In the genomic region with DNA sequence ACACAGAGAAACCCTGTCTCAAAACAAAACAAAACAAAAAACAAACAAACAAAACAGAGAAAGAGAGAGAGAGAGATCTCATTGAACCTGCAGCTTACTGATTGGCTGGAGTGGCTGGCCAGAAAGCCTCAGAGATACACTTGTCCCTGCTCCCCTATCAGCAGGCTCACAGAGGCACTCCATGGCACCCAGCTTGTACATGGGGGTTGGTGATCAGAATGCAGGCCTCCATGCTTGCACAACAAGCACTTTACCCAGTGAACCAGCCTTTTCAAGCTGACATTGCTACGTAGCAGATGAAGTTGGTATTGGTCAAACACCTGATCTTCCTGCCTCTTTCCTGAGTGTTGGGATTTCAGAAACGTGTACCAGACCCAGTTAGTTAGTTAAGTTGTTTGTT, we compare ENCODE assay signal across 26 mouse cellular contexts. TPM values are rescaled to one million over a fixed set of nuclear protein-coding genes. Genes with fewer than 3 reads are reported as not detected.
DNase-seq lines count a peak whose midpoint lies in the region; ATAC-seq and TF ChIP-seq lines count a peak whose summit lies in the region.
"Had no signal": no experiment of that assay in that cellular context is flagged by ENCODE, and none has a peak within 500 bp of the region (broad histone marks: within the 10 kb centered on the region; RNA-seq: fewer than 3 reads in every experiment).

No protein-coding gene starts in this region.

- ATAC-seq in heart, embryonic 15.5 days (replicated peaks; ENCODE audit: insufficient number of reproducible peaks, insufficient read depth, low FRiP score, low read depth): no peak
- 0 out of 2 replicates have a peak, but pooled peaks have one; percentile 36 for ATAC-seq in liver, postnatal 0 days
- ATAC-seq: CD4-positive, CD25-positive, alpha-beta regulatory T cell, adult 4 months had no signal

- intact Hi-C loops in left cerebral cortex, postnatal 10 days (cut with DNase I): no loop called here

- peaks cover 12% of the 10 kb centered on the region for H3K4me1 ChIP-seq in heart, embryonic 10.5 days
- peaks cover 26% of the 10 kb centered on the region for H3K4me1 ChIP-seq in heart, embryonic 15.5 days (replicated peaks)
- no peaks in the 10 kb centered on the region for H3K4me1 ChIP-seq in liver, adult 2 months (ENCODE audit: control insufficient read depth, insufficient read depth, low read length)
- no peaks in the 10 kb centered on the region for H3K4me1 ChIP-seq in liver, postnatal 0 days (ENCODE audit: insufficient read depth)
- H3K4me1 ChIP-seq: embryonic facial prominence, embryonic 13.5 days; lung, embryonic 15.5 days; neural tube, embryonic 15.5 days had no signal

- peaks cover 11% of the 10 kb centered on the region; the same call in 1 of the 2 replicates for H3K36me3 ChIP-seq in heart, embryonic 10.5 days
- no peaks in the 10 kb centered on the region for H3K36me3 ChIP-seq in heart, embryonic 15.5 days
- H3K36me3 ChIP-seq in liver, adult 2 months (ENCODE audit: control insufficient read depth, insufficient read depth, low read length): peaks cover 17% of the 10 kb centered on the region
- 0 out of 2 replicates have a peak, but pooled peaks cover 5% of the 10 kb centered on the region for H3K36me3 ChIP-seq in liver, postnatal 0 days (replicated peaks; ENCODE audit: insufficient read depth, low read length)
- H3K36me3 ChIP-seq: lung, embryonic 15.5 days; midbrain, embryonic 12.5 days had no signal

- DNase-seq in heart, embryonic 10.5 days (ENCODE audit: low spot score): no peak
- no peak for DNase-seq in heart, adult 9 months (ENCODE audit: low spot score in 2 of 2)
- peak; percentile 53 for DNase-seq in liver, adult 2 months (ENCODE audit: extremely low read depth, low read depth, low spot score)
- DNase-seq in liver, postnatal 0 days: no peak
- DNase-seq in left cerebral cortex, postnatal 10 days (ENCODE audit: extremely low spot score in 1 of 2, low spot score in 2 of 2): no peak
- no peak for DNase-seq in kidney, adult 8-10 months
- DNase-seq: adrenal gland, postnatal 14 days; cerebellum, adult 2 months; cerebellum, postnatal 25 days; gastrocnemius, postnatal 25 days; kidney, adult 9 months; kidney, postnatal 25 days; lung, postnatal 4 days; thymus, adult 2 months had no signal

- H3K4me2 ChIP-seq in heart, embryonic 15.5 days: no peak overlapping the region
- H3K4me2 ChIP-seq in liver, postnatal 0 days (ENCODE audit: low read depth, low read length): no peak overlapping the region
- H3K4me2 ChIP-seq: embryonic facial prominence, embryonic 13.5 days; forebrain, embryonic 12.5 days; hindbrain, embryonic 15.5 days; limb, embryonic 13.5 days; lung, embryonic 15.5 days; midbrain, embryonic 12.5 days; neural tube, embryonic 15.5 days had no signal

- no peaks in the 10 kb centered on the region for H3K79me2 ChIP-seq in liver, adult 2 months (ENCODE audit: control insufficient read depth, insufficient read depth, low read length)

- H3K9ac ChIP-seq in heart, embryonic 15.5 days: no peak overlapping the region
- H3K9ac ChIP-seq in liver, adult 2 months (ENCODE audit: low read depth, low read length): no peak overlapping the region
- no peak overlapping the region for H3K9ac ChIP-seq in liver, postnatal 0 days (replicated peaks)
- H3K9ac ChIP-seq: embryonic facial prominence, embryonic 13.5 days; forebrain, embryonic 12.5 days; hindbrain, embryonic 15.5 days; limb, embryonic 13.5 days; lung, embryonic 15.5 days; midbrain, embryonic 12.5 days; neural tube, embryonic 15.5 days had no signal

- no peak for TF ChIP-seq POLR2A in liver, adult 2 months (IDR thresholded peaks at IDR 0.05; ENCODE audit: extremely low read depth, insufficient read depth, low read length)

- H3K27me3 ChIP-seq in heart, embryonic 10.5 days (ENCODE audit: insufficient read depth, poor library complexity, severe bottlenecking): no peaks in the 10 kb centered on the region
- H3K27me3 ChIP-seq in heart, embryonic 15.5 days: no peaks in the 10 kb centered on the region
- H3K27me3 ChIP-seq in liver, adult 2 months (ENCODE audit: control insufficient read depth, insufficient read depth, low read length): no peaks in the 10 kb centered on the region
- no peaks in the 10 kb centered on the region for H3K27me3 ChIP-seq in liver, postnatal 0 days (ENCODE audit: insufficient read depth, low read length)
- H3K27me3 ChIP-seq: embryonic facial prominence, embryonic 13.5 days; forebrain, embryonic 12.5 days; hindbrain, embryonic 15.5 days; limb, embryonic 13.5 days; lung, embryonic 15.5 days; midbrain, embryonic 12.5 days; neural tube, embryonic 15.5 days had no signal

- no peak for TF ChIP-seq EP300 in liver, postnatal 0 days (IDR thresholded peaks at IDR 0.05; ENCODE audit: low read depth)

- 48% methylated on average over 2 of the region's 2 CpGs for WGBS in heart, embryonic 10.5 days
- WGBS in heart, embryonic 15.5 days: 51% methylated on average over 2 of the region's 2 CpGs
- WGBS in liver, adult 2 months: 33% methylated on average over 2 of the region's 2 CpGs
- WGBS in liver, postnatal 0 days (ENCODE audit: insufficient replicate concordance): 64% methylated on average over 2 of the region's 2 CpGs

- H3K9me3 ChIP-seq in heart, embryonic 10.5 days: no peaks in the 10 kb centered on the region
- H3K9me3 ChIP-seq in heart, embryonic 15.5 days (replicated peaks): no peaks in the 10 kb centered on the region
- no peaks in the 10 kb centered on the region for H3K9me3 ChIP-seq in liver, postnatal 0 days (ENCODE audit: low read length)
- H3K9me3 ChIP-seq: forebrain, embryonic 12.5 days; hindbrain, embryonic 15.5 days; limb, embryonic 13.5 days; lung, embryonic 15.5 days; midbrain, embryonic 12.5 days; neural tube, embryonic 15.5 days had no signal

- H3K4me3 ChIP-seq in heart, embryonic 10.5 days: no peak overlapping the region
- H3K4me3 ChIP-seq in heart, embryonic 15.5 days: no peak overlapping the region
- no peak overlapping the region for H3K4me3 ChIP-seq in liver, adult 2 months (ENCODE audit: insufficient read depth, low read depth, low read length)
- H3K4me3 ChIP-seq in liver, postnatal 0 days (ENCODE audit: low read depth, low read length): no peak overlapping the region
- H3K4me3 ChIP-seq: embryonic facial prominence, embryonic 13.5 days; erythroblast, embryonic 14.5 days; forebrain, embryonic 12.5 days; hindbrain, embryonic 15.5 days; layer of hippocampus, adult 2 months; limb, embryonic 13.5 days; lung, embryonic 15.5 days; midbrain, embryonic 12.5 days; neural tube, embryonic 15.5 days had no signal

- H3K27ac ChIP-seq in heart, embryonic 10.5 days: peak overlapping the region; percentile 69
- peak overlapping the region; percentile 50 for H3K27ac ChIP-seq in heart, embryonic 15.5 days
- H3K27ac ChIP-seq in liver, adult 2 months (replicated peaks; ENCODE audit: insufficient read depth, low read depth, low read length): no peak overlapping the region
- no peak overlapping the region for H3K27ac ChIP-seq in liver, postnatal 0 days (ENCODE audit: low read depth)
- H3K27ac ChIP-seq: embryonic facial prominence, embryonic 13.5 days; forebrain, embryonic 12.5 days; hindbrain, embryonic 15.5 days; layer of hippocampus, adult 2 months; limb, embryonic 13.5 days; lung, embryonic 15.5 days; midbrain, embryonic 12.5 days; neural tube, embryonic 15.5 days; stomach, postnatal 0 days had no signal

- no peak for TF ChIP-seq CTCF in liver, adult 2 months (IDR thresholded peaks at IDR 0.05; ENCODE audit: low read depth, low read length)
- no peak for TF ChIP-seq CTCF in liver, postnatal 0 days (IDR thresholded peaks at IDR 0.05; ENCODE audit: low read depth)

RNA-seq across cellular contexts. Expression of a gene that starts 43.2 kb away (rescaled TPM):
- polyA plus RNA-seq in heart, embryonic 10.5 days (2016; fragmentation: Nextera tagmentation; extraction: Ambion mirVana): 7.3 and 19.5 TPM in 2 replicates
- polyA plus RNA-seq in heart, embryonic 15.5 days (2015; fragmentation: Nextera tagmentation; extraction: Ambion mirVana): 53.2 and 63.1 TPM in 2 replicates
- total RNA-seq in liver, adult 2 months (2014; rRNA removed): 0.13 and 0.18 TPM in 2 replicates
- polyA plus RNA-seq in liver, adult 2 months (2012; rRNA removed): 0.02 and 0.04 TPM in 2 replicates
- 0.20 and 0.23 TPM in 2 replicates for polyA plus RNA-seq in liver, postnatal 0 days (2015; fragmentation: Nextera tagmentation; extraction: Ambion mirVana)
- total RNA-seq in left cerebral cortex, postnatal 10 days (2021): 10 to 100 TPM in 1 of 2 experiments, 1 to 10 TPM in 1; 9.6 to 13.1 TPM

Comparison
In these comparisons a context has a peak if more than half of its experiments do, and no peak if none do; other contexts are left out.
1. H3K27ac ChIP-seq: peak in heart, embryonic 10.5 days (single experiment) and heart, embryonic 15.5 days (single experiment); none in liver, adult 2 months (single experiment) and liver, postnatal 0 days (single experiment).